Mouse (Mus musculus): ENCODE results near the gene Trim23. TPM values are rescaled to one million over a fixed set of nuclear protein-coding genes. Genes with fewer than 3 reads are reported as not detected.

Trim23 gene
- polyA plus RNA-seq (2015; fragmentation: Nextera tagmentation; extraction: Ambion mirVana), result 41.7 and 43.4 TPM in 2 replicates

DNA sequence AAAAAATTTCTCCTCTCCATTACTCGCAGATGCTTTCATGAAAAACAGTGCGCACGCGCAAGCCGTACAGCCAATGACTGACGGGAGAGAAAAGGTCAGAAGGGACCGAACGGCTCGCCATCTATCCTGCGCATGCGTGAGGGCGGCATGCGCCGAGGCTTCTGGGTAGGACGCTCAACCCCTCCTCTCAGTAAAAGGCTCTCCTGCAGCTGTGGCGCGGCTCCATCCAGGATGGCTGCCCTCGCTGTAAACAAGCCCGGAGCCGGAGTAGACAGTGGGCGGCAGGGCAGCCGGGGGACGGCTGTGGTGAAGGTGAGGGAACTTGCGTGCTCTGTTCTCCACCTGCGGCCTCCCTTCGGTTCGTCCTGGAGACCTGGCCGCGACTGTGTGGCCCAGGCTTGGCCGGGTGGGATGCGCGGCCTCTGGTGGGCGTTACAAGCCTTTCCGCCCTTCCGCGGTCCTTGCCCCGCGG is at the start of gene Trim23:
Gene Trim23 (plus strand): TSS at position 148 of the 472 bp plus-strand sequence.
- peak within 1 kb of the TSS; percentile 92 for H3K9ac ChIP-seq (ENCODE audit: low read depth, low read length)
- no peaks in the 10 kb centered on the region for H3K36me3 ChIP-seq (ENCODE audit: control insufficient read depth, insufficient read depth, low read length)
- H3K27ac ChIP-seq (ENCODE audit: low read length), result peak within 1 kb of the TSS; percentile 78
- peak within 1 kb of the TSS; percentile 87 for H3K4me2 ChIP-seq (ENCODE audit: low read length)
- WGBS, result under 1% methylated on average over 38 of the region's 38 CpGs
- peaks cover 20% of the 10 kb centered on the region for H3K4me1 ChIP-seq (ENCODE audit: control insufficient read depth, insufficient read depth, low read length)
- no peaks in the 10 kb centered on the region for H3K27me3 ChIP-seq (ENCODE audit: control insufficient read depth, insufficient read depth, low read depth, low read length)
- H3K4me3 ChIP-seq (ENCODE audit: low read depth, low read length), result peak within 1 kb of the TSS; percentile 94
- peak; percentile 99 for ATAC-seq
- no peaks in the 10 kb centered on the region for H3K9me3 ChIP-seq (replicated peaks; ENCODE audit: control insufficient read depth, low read length, poor library complexity, severe bottlenecking)

DNA sequence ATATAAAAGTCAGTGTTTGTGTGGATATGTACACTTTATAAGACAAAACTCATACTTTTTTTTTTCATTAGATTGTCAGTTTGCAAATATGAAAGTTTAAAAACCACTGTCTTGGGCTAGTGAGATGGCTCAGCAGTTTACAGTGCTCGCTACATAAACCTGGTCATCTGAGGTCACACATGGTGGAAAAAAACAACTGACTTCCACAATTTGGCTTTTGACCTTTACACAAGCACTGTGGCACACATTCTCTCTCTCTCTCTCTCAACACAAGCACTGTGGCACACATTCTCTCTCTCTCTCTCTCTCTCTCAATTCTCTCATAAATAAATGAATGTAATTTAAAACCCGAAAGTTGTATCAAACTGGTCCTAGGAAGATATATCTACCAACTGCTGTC is 46.0 kb upstream of the Trim23 start:
- H3K9ac ChIP-seq (ENCODE audit: low read depth, low read length), result no peak overlapping the region
- no peak overlapping the region for H3K27ac ChIP-seq (ENCODE audit: low read length)
- peaks cover 17% of the 10 kb centered on the region for H3K36me3 ChIP-seq (ENCODE audit: control insufficient read depth, insufficient read depth, low read length)
- no peaks in the 10 kb centered on the region for H3K27me3 ChIP-seq (ENCODE audit: control insufficient read depth, insufficient read depth, low read depth, low read length)
- 90% methylated on average over 2 of the region's 2 CpGs for WGBS
- H3K4me1 ChIP-seq (ENCODE audit: control insufficient read depth, insufficient read depth, low read length), result no peaks in the 10 kb centered on the region
- no peaks in the 10 kb centered on the region for H3K9me3 ChIP-seq (replicated peaks; ENCODE audit: control insufficient read depth, low read length, poor library complexity, severe bottlenecking)
- ATAC-seq, result no peak
- H3K4me3 ChIP-seq (ENCODE audit: low read depth, low read length), result no peak overlapping the region
- H3K4me2 ChIP-seq (ENCODE audit: low read length), result no peak overlapping the region

DNA sequence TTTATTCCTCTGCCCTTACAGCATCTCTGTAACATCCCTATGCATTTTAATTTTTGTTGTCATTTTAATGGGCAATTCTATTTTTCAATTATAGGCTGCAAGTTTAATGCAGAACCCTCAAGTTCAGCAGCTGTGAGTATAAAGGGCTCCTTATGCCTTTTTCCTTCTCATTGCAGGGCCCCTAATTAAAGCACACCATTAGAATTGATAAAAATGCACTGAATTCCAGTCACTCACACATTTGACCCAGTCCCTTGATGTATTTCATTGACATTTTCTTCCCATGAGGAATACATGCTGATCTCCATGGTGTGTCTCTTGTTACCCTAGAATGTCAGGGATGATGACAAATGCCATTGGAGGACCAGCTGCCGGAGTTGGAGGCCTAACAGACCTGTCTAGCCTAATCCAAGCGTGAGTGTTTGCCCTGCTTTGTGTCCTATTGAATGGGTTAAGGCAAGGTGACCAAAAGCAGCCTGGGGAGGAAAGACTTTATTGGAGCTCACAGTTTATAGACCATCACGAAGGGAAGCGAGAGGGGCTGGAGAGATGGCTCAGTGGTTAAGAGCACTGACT is 44.0 kb upstream of the Trim23 start:
- H3K36me3 ChIP-seq (ENCODE audit: control insufficient read depth, insufficient read depth, low read length), result peaks cover 15% of the 10 kb centered on the region
- WGBS, result 51% methylated on average over 4 of the region's 4 CpGs
- no peak for ATAC-seq

DNA sequence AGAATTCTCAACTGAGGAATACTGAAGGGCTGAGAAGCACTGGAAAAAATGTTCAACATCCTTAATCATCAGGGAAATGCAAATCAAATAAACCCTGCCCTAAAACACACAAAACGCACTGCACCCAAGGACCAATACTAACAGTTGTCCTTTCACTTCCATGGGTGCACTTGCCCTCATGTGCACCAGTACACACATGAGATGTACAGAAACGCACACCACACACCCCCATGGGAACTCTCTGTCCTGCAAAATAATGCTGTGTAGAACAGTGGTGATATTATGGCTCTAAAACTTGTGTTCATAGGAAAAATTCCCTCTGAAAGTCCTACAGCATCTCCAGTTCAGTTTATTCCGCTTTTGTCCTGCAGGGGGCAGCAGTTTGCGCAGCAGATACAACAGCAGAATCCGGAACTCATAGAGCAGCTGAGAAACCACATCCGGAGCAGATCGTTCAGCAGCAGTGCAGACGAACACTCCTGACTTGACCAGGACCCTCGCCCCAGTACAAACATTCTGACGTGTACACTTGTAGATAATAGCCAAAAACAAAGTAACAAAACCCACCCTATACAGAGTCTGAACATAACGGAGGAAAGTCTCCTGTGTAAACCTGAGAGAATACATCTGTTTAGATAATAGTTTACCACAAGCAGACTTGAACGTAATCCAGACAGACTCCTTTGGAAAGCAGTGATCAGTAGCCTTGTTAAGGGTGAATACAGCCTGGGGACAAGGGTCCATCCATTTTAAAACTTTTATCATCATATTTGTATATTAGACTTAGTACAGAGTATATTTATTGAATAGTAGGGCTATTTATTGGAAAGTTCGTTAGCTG is 39.0 kb upstream of the Trim23 start:
- WGBS, result 41% methylated on average over 13 of the region's 13 CpGs

More for the DNA sequence above, 44.0 kb upstream of the Trim23 start:
- no peak overlapping the region for H3K9ac ChIP-seq (ENCODE audit: low read depth, low read length)
- H3K4me3 ChIP-seq (ENCODE audit: low read depth, low read length), result no peak overlapping the region
- H3K27me3 ChIP-seq (ENCODE audit: control insufficient read depth, insufficient read depth, low read depth, low read length), result no peaks in the 10 kb centered on the region
- no peak overlapping the region for H3K4me2 ChIP-seq (ENCODE audit: low read length)
- no peaks in the 10 kb centered on the region for H3K4me1 ChIP-seq (ENCODE audit: control insufficient read depth, insufficient read depth, low read length)
- no peaks in the 10 kb centered on the region for H3K9me3 ChIP-seq (replicated peaks; ENCODE audit: control insufficient read depth, low read length, poor library complexity, severe bottlenecking)
- H3K27ac ChIP-seq (ENCODE audit: low read length), result no peak overlapping the region

DNA sequence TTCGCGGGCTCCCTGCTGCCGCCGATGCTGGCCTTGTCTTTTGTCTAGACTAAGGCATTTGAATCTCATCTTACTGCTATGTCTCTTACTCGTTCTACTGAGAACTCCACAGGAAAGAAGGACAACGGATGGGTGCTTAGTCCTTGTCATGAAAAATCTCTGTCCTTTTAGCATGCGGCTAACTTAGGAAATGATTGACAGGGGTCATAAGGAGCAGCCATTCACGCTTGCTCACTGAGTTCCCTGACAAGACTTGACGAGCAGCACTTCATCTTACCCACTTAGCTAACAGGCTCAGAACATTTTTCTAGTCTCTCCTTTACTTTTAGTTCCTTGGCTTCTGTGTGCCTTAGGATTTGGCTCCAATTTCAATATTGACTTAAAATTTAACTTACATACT is 33.7 kb upstream of the Trim23 start:
- no peak overlapping the region for H3K9ac ChIP-seq (ENCODE audit: low read depth, low read length)
- no peak for ATAC-seq
- 68% methylated on average over 9 of the region's 9 CpGs for WGBS

More for the DNA sequence above, 39.0 kb upstream of the Trim23 start:
- H3K27me3 ChIP-seq (ENCODE audit: control insufficient read depth, insufficient read depth, low read depth, low read length), result no peaks in the 10 kb centered on the region
- H3K27ac ChIP-seq (ENCODE audit: low read length), result no peak overlapping the region
- H3K4me2 ChIP-seq (ENCODE audit: low read length), result no peak overlapping the region
- H3K36me3 ChIP-seq (ENCODE audit: control insufficient read depth, insufficient read depth, low read length), result peaks cover 17% of the 10 kb centered on the region
- no peaks in the 10 kb centered on the region for H3K9me3 ChIP-seq (replicated peaks; ENCODE audit: control insufficient read depth, low read length, poor library complexity, severe bottlenecking)
- no peak overlapping the region for H3K9ac ChIP-seq (ENCODE audit: low read depth, low read length)
- H3K4me1 ChIP-seq (ENCODE audit: control insufficient read depth, insufficient read depth, low read length), result no peaks in the 10 kb centered on the region
- peak; percentile 54; the same call in 1 of the 2 replicates for ATAC-seq
- H3K4me3 ChIP-seq (ENCODE audit: low read depth, low read length), result no peak overlapping the region

DNA sequence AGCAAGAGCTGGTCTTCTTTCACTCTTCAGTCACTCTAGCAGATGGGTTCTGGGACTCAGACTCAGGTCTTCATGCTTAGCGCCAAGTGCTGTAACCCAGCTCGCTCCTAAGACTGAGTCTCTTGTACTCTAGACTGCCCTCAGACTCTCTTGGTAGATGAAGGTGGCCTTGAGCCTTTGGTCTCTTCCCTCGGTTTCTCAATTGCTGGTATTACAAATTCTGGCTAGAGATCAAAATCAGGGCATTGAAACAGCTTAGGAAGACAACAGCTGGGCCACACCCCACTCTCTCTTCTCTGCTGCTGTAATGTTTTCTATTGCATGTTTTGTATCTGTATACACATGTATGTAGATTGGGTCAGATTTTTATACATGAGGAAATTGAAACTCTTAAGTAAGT is 33.0 kb upstream of the Trim23 start:
- Histone ChIP-seq H3K4me3 (ENCODE audit: low read depth, low read length) (no peak overlapping the region), H3K27ac (ENCODE audit: low read length) (no peak overlapping the region), H3K9me3 (replicated peaks; ENCODE audit: control insufficient read depth, low read length, poor library complexity, severe bottlenecking) (no peaks in the 10 kb centered on the region), H3K27me3 (ENCODE audit: control insufficient read depth, insufficient read depth, low read depth, low read length) (no peaks in the 10 kb centered on the region), H3K9ac (ENCODE audit: low read depth, low read length) (no peak overlapping the region), H3K36me3 (ENCODE audit: control insufficient read depth, insufficient read depth, low read length) (peaks cover 34% of the 10 kb centered on the region), H3K4me2 (ENCODE audit: low read length) (no peak overlapping the region), H3K4me1 (ENCODE audit: control insufficient read depth, insufficient read depth, low read length) (no peaks in the 10 kb centered on the region)
- ATAC-seq, result no peak
- 94% methylated on average over 3 of the region's 3 CpGs for WGBS

More for the DNA sequence above, 33.7 kb upstream of the Trim23 start:
- peaks cover 34% of the 10 kb centered on the region for H3K36me3 ChIP-seq (ENCODE audit: control insufficient read depth, insufficient read depth, low read length)
- no peak overlapping the region for H3K27ac ChIP-seq (ENCODE audit: low read length)
- no peak overlapping the region for H3K4me3 ChIP-seq (ENCODE audit: low read depth, low read length)
- H3K9me3 ChIP-seq (replicated peaks; ENCODE audit: control insufficient read depth, low read length, poor library complexity, severe bottlenecking), result no peaks in the 10 kb centered on the region
- H3K4me2 ChIP-seq (ENCODE audit: low read length), result no peak overlapping the region
- no peaks in the 10 kb centered on the region for H3K27me3 ChIP-seq (ENCODE audit: control insufficient read depth, insufficient read depth, low read depth, low read length)
- H3K4me1 ChIP-seq (ENCODE audit: control insufficient read depth, insufficient read depth, low read length), result no peaks in the 10 kb centered on the region

DNA sequence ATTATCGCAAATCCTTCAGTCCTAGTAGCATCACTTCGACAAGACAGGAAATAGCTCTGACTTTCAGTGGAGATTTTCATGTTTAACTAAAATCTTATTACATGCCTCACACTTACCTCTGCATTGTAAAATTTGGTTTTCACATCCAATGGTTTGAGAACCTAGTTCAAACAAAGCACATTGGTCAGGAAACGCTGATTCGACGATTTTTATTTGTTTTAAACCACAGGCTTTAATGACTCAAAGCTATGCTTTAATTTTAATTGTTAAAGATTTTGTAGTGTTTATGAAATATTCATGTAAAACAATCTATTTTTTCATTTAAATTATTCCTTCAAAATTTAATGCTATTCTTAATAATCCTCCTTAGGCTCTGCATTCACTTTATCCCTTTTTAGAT is 24.4 kb upstream of the Trim23 start:
- H3K27ac ChIP-seq (ENCODE audit: low read length), result no peak overlapping the region
- H3K9me3 ChIP-seq (replicated peaks; ENCODE audit: control insufficient read depth, low read length, poor library complexity, severe bottlenecking), result no peaks in the 10 kb centered on the region
- peaks cover 12% of the 10 kb centered on the region for H3K36me3 ChIP-seq (ENCODE audit: control insufficient read depth, insufficient read depth, low read length)
- H3K4me1 ChIP-seq (ENCODE audit: control insufficient read depth, insufficient read depth, low read length), result no peaks in the 10 kb centered on the region
- no peak overlapping the region for H3K9ac ChIP-seq (ENCODE audit: low read depth, low read length)
- ATAC-seq, result no peak
- no peak overlapping the region for H3K4me2 ChIP-seq (ENCODE audit: low read length)
- no peak overlapping the region for H3K4me3 ChIP-seq (ENCODE audit: low read depth, low read length)
- no peaks in the 10 kb centered on the region for H3K27me3 ChIP-seq (ENCODE audit: control insufficient read depth, insufficient read depth, low read depth, low read length)
- WGBS, result 93% methylated on average over 5 of the region's 5 CpGs

DNA sequence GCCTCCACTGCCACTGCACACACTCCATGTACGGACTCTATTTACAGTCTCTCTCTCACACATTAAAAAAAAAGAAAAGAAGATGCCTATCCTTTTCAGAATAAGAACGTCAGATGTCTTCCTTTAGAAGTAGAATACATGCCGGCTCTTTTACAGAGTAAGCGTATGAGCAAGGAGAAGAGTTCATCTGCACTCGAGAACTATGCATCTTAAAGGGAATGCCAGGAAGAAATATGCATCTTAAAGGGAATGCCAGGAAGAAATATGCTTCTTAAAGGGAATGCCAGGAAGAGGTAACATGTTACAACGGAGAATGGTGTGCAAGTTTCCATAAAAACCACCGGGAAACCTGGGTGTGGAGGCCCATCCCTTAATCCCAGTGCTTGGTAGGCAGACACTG is 23.5 kb upstream of the Trim23 start:
- Histone ChIP-seq H3K9ac (ENCODE audit: low read depth, low read length) (no peak overlapping the region), H3K4me3 (ENCODE audit: low read depth, low read length) (no peak overlapping the region), H3K4me1 (ENCODE audit: control insufficient read depth, insufficient read depth, low read length) (no peaks in the 10 kb centered on the region), H3K27ac (ENCODE audit: low read length) (no peak overlapping the region), H3K36me3 (ENCODE audit: control insufficient read depth, insufficient read depth, low read length) (peaks cover 9% of the 10 kb centered on the region), H3K4me2 (ENCODE audit: low read length) (no peak overlapping the region), H3K27me3 (ENCODE audit: control insufficient read depth, insufficient read depth, low read depth, low read length) (no peaks in the 10 kb centered on the region), H3K9me3 (replicated peaks; ENCODE audit: control insufficient read depth, low read length, poor library complexity, severe bottlenecking) (no peaks in the 10 kb centered on the region)
- no peak for ATAC-seq
- 91% methylated on average over 7 of the region's 7 CpGs for WGBS

DNA sequence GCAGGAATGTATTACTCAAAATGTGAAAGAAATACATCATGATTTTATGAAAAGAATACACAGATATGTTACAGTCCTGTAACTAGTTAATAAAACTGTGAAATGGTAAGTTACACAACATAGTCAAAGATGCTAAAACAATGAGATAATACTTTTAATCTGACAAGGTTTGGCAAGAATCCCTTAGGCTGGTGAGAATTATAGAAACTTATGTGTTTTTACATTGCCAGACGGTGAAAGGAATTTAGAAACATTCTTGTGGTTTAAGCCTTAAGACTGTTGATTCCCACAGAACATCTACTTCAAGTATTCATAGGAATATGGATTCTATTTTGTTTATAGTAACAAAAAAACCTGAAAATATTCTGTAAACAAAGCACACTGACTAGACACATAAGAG is 22.9 kb upstream of the Trim23 start:
- Histone ChIP-seq H3K27me3 (ENCODE audit: control insufficient read depth, insufficient read depth, low read depth, low read length) (no peaks in the 10 kb centered on the region), H3K4me1 (ENCODE audit: control insufficient read depth, insufficient read depth, low read length) (no peaks in the 10 kb centered on the region), H3K9me3 (replicated peaks; ENCODE audit: control insufficient read depth, low read length, poor library complexity, severe bottlenecking) (no peaks in the 10 kb centered on the region), H3K27ac (ENCODE audit: low read length) (no peak overlapping the region), H3K36me3 (ENCODE audit: control insufficient read depth, insufficient read depth, low read length) (peaks cover 9% of the 10 kb centered on the region), H3K4me3 (ENCODE audit: low read depth, low read length) (no peak overlapping the region), H3K4me2 (ENCODE audit: low read length) (no peak overlapping the region), H3K9ac (ENCODE audit: low read depth, low read length) (no peak overlapping the region)
- no peak for ATAC-seq
- 91% methylated on average over 1 of the region's 1 CpGs for WGBS
